Mouse (Mus musculus): ENCODE measurements around the gene Armc7.

DNA sequence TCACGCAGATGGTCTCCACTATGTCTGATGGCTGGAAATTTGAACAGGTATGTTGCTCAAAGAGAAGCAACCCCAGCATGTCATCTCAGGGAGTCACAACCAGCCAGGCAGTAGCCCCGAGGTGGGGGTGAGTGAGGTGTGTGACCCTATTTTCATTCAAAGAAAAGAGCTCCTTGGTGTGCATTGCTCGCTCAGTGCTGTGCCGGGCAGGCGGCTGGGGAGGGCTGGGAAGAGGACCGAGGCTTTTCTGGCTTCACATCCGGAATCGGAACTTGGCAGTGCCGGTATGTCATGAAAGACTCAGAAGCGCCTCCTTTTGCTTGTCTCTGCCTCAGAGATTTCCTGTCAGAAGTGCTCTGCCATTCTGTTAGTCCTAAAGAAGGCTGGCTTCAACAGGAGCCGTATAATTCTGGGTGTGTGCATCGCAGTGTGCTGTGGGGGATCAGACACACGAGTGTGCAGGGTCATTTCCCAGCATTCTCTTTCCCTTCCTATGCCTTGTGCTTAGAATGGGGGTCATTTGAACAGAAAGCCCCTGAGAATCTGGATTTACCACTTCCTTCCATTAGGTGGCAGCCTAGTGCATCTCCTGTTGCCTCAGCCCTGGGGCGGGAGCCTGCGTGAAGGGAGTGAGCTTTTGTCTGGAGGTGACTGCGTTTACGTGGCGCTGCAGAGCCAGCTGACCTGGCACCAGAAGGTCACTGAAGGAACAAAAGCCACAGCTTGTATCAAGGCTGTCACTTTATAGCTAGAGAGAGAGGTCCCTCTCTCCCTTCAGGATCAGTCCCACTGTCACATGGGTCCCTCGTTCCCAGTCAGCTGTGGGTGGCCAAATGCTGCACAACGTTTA lies 47.8 kb upstream of the Armc7 start:
- TF ChIP-seq POLR2A (IDR thresholded peaks at IDR 0.05; ENCODE audit: borderline replicate concordance, low read depth, low read length) = no peak
- TF ChIP-seq CTCF (IDR thresholded peaks at IDR 0.05; ENCODE audit: low read depth, low read length) = peak; percentile 59
